Mouse (Mus musculus): ENCODE results near the gene Krtcap3.

- no peak for TF ChIP-seq CTCF (IDR thresholded peaks at IDR 0.05; ENCODE audit: low read depth)
- TF ChIP-seq EP300 (IDR thresholded peaks at IDR 0.05; ENCODE audit: low read depth), result no peak
These were observed 48.6 kb upstream of the Krtcap3 start for GRCm38 (mm10) chr5:31202933-31203332.
